Mouse (Mus musculus): Measurements from ENCODE around the gene Wdr31. TPM values are rescaled to one million over a fixed set of nuclear protein-coding genes. Genes with fewer than 3 reads are reported as not detected.

Gene Wdr31
- total RNA-seq, 4 experiments from 2014 or later = 1.8 to 7.0 (median 4.8) TPM

DNA sequence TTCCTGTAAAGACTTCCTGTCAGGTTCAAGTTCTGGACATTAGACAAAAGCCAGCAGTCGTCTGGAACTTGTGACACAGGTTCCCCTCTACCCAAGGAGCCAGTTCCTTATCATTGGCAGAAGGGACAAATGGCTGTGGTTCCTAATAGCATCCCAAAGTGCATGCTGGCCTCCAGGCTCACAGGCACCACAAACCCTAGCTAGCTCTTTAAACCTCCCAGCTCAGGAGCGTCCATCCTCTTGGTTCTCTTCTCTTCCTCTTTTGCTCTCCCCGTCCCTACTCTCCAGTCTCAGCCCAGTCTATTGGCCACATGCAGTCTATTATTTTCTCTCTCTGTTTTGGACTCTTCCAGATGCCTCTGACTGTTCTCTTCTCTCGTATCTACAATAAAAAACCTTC is 30.9 kb downstream of the Wdr31 start:
- DNase-seq = no peak

- DNase-seq = no peak
These were observed 32.8 kb downstream of the Wdr31 start for GRCm38 (mm10) chr4:62437871-62438270.

- no peak for DNase-seq
These were observed 33.4 kb downstream of the Wdr31 start for GRCm38 (mm10) chr4:62437256-62437778.

GRCm38 (mm10) chr4:62435081-62435480 is 35.6 kb downstream of the Wdr31 start, which contains the start of gene Rnf183:
TSS of gene Rnf183 (minus strand) at chr4:62435252.
- DNase-seq = no peak

- no peak for DNase-seq
These were observed 36.5 kb downstream of the Wdr31 start for GRCm38 (mm10) chr4:62433939-62434870.

GRCm38 (mm10) chr4:62431522-62431921 is 39.2 kb downstream of the Wdr31 start:
- no peak for DNase-seq

GRCm38 (mm10) chr4:62430678-62431077 is 40.0 kb downstream of the Wdr31 start:
- DNase-seq = no peak

- no peak for DNase-seq
These were observed 41.1 kb downstream of the Wdr31 start for GRCm38 (mm10) chr4:62429616-62430015.

GRCm38 (mm10) chr4:62427978-62428758 is 42.5 kb downstream of the Wdr31 start:
- DNase-seq = no peak

DNA sequence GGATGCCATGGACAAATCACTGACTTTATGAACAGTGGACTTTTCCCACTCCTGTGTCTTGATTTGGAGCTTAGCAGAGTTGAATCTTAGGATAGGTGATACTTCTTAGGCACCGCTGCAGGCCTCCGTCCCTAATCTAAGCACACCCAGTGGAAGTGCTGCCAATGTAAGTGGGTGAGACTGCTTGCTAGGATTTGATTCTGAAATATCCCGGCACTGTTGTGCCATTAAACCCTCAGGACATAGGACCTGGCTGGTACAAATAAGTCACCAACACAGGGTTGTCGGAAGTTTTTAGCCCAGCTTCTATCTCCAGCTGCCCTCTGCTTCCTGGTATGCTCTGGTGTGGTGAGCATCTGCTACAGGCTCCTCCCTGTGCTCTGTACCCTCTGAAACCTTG is 44.8 kb downstream of the Wdr31 start:
- DNase-seq = no peak

- DNase-seq = no peak
These were observed 51.6 kb downstream of the Wdr31 start for GRCm38 (mm10) chr4:62419091-62419490.

DNA sequence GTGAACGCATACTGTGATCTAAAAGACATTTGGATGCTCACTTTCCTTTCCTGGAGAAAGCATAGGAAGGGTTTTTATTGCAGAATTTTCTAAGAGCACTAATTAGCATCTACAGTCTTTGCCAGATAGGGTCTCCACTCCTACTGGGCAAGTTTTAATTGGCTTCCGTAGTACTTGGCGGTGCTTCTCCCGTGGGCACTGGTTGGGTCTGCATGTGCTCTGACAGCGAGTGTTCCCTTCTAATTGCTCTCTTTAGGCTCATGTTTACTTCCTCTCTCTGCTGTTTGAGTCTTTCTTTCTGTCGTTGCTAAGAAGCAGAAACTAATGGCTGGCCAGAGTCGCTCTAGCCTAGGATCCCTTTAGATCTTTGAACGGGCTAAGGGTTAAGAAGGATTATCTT is 52.2 kb downstream of the Wdr31 start:
- DNase-seq = no peak

- DNase-seq = peak; percentile 80
These were observed 59.1 kb downstream of the Wdr31 start for GRCm38 (mm10) chr4:62411606-62412005.

GRCm38 (mm10) chr4:62410325-62410724 is 60.4 kb downstream of the Wdr31 start:
- DNase-seq = no peak

DNA sequence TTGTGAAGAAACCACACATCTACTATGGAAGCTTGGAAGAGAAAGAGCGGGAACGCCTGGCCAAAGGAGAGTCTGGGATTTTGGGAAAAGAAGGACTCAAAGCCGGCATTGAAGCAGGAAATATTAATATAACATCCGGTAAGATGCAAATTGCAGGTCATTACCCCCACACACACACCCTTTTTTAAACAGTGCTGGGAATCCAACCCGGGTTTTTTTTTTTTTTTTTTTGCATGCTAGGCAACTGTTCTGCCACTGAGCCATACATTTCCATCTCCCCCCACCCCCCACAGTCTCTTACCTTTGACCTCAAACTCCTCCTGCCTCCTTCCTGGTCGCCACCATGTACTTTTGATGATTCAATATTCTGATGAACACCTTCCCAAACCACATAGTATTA is 61.1 kb downstream of the Wdr31 start:
- DNase-seq = no peak

DNA sequence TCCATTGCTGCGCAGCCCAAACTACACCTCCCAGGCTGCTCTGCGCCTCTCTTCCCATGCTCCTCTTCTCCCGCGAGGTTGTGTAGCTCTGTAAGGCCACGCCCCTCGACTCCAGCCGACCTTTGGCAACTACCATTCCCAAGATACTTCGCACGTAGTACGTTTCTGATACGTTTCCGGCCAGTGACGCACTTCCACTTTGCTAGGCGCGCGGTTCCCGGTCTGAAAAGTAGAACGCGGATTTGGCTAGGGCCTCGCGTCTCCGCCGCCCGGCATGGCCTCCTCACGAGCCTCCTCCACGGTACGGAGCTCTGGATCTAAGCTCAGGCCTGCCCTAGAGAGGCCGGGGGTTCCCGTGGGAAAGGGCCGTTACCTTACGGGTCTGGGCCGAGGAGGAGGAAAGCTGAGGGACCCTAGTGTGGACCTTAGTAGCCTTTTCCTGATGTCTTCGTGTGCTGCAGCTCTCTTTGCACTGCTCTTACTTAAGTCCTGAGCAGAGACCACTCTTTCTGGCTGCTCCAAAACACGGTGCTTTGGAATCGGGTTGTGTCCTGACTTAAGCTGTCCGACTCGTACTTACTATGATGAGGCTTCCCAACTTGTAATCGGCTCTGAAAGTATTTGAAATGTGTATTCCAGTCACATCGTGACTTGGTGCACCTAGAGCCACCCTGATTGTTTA is 62.0 kb downstream of the Wdr31 start, which contains the start of the genes Cdc26 and Prpf4:
Cdc26 (minus strand) TSS at position 42 of the 682 bp plus-strand sequence.
Prpf4 (plus strand) TSS at position 197 of the 682 bp plus-strand sequence.
- peak; percentile 99 for DNase-seq

GRCm38 (mm10) chr4:62407730-62408582 is 62.7 kb downstream of the Wdr31 start:
- peak; percentile 42 for DNase-seq

DNA sequence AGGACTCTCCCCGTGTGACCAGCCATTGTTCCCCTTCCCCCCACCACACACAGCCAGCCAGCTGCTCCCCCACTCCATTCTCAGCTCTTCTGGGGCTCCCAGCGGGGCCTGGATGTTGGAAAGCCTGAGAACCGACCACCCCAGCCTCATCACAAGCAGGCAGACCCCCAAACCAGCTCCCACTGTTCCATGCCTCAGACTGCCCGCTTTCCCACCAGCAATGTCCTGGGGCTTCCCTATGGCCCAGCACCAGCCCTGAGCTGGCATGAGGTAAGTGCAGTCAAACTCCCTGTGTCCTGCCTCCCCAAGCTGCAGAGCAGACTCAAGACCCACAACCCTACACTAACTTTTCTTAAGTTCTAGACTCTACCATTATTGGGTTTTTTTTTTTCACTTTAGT is 64.6 kb downstream of the Wdr31 start:
- DNase-seq = no peak

- peak; percentile 40 for DNase-seq
These were observed 71.7 kb downstream of the Wdr31 start for GRCm38 (mm10) chr4:62398956-62399355.

Data from adrenal gland, adult 8-10 months (tissue).